In the genomic region with DNA sequence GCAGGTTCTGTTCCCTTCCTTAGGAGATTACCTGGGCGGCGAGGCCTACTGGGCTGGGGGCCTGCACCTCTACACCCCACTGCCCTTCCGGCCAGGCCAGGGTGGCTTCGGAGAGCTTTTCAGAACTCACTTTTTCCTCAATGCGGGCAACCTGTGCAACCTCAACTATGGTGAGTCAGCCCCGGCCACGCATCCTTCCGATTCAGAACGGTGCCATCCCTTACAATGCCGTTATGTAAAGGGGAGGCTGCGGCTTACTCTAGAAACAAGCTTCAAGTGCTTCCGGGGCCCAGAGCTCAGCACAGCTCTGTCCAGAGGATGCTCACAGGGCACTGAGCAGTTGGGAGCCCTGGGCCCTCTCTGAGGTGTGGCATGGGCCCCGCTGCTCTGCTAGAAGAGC, we compare ENCODE assay signal across 14 mouse cellular contexts. TPM values are rescaled to one million over a fixed set of nuclear protein-coding genes. Genes with fewer than 3 reads are reported as not detected.
A peak's percentile ranks its signal among the peaks of the same experiment; 100 is the strongest.
DNase-seq lines count a peak whose midpoint lies in the region; ATAC-seq and TF ChIP-seq lines count a peak whose summit lies in the region.
"Had no signal": no experiment of that assay in that cellular context is flagged by ENCODE, and none has a peak within 500 bp of the region (broad histone marks: within the 10 kb centered on the region; RNA-seq: fewer than 3 reads in every experiment).

No protein-coding gene starts in this region.

- 0 out of 2 replicates have a peak overlapping the region, but pooled peaks have one; percentile 3 for H3K4me2 ChIP-seq in heart, embryonic 11.5 days
- peak overlapping the region; percentile 67 for H3K4me2 ChIP-seq in liver, embryonic 12.5 days
- H3K4me2 ChIP-seq: hindbrain, embryonic 12.5 days; neural tube, embryonic 12.5 days had no signal

- no peak overlapping the region for H3K9ac ChIP-seq in heart, embryonic 11.5 days (ENCODE audit: low read depth, low read length)
- H3K9ac ChIP-seq in liver, embryonic 12.5 days, result peak overlapping the region; percentile 68
- H3K9ac ChIP-seq: hindbrain, embryonic 12.5 days; neural tube, embryonic 12.5 days had no signal

- H3K4me1 ChIP-seq in heart, embryonic 11.5 days (ENCODE audit: control insufficient read depth, insufficient read depth, low read length), result peaks cover 24% of the 10 kb centered on the region
- H3K4me1 ChIP-seq in bone marrow, adult 2 months (ENCODE audit: control insufficient read depth, insufficient read depth, low read length), result peaks cover 1% of the 10 kb centered on the region; the same call in 1 of the 2 replicates
- H3K4me1 ChIP-seq in liver, embryonic 12.5 days, result peaks cover 64% of the 10 kb centered on the region

- no peaks in the 10 kb centered on the region for H3K9me3 ChIP-seq in heart, embryonic 11.5 days (replicated peaks; ENCODE audit: control insufficient read depth, low read length)
- H3K9me3 ChIP-seq in liver, embryonic 12.5 days (replicated peaks), result no peaks in the 10 kb centered on the region
- H3K9me3 ChIP-seq: hindbrain, embryonic 12.5 days; neural tube, embryonic 12.5 days had no signal

- WGBS in heart, embryonic 11.5 days (ENCODE audit: insufficient replicate concordance), result 90% methylated on average over 13 of the region's 13 CpGs
- 44% methylated on average over 13 of the region's 13 CpGs for WGBS in bone marrow, adult 2 months
- 72% methylated on average over 13 of the region's 13 CpGs for WGBS in liver, embryonic 12.5 days (ENCODE audit: insufficient replicate concordance)

- peak overlapping the region; percentile 79 for H3K27ac ChIP-seq in heart, embryonic 11.5 days (ENCODE audit: low read depth, low read length)
- peak overlapping the region; percentile 65; the same call in 1 of the 2 replicates for H3K27ac ChIP-seq in layer of hippocampus, adult 2 months
- H3K27ac ChIP-seq in bone marrow, adult 2 months (ENCODE audit: control insufficient read depth, insufficient read depth, low read depth, low read length, poor library complexity), result peak overlapping the region; percentile 85
- peak overlapping the region; percentile 94 for H3K27ac ChIP-seq in liver, embryonic 12.5 days
- H3K27ac ChIP-seq: hindbrain, embryonic 12.5 days; neural tube, embryonic 12.5 days had no signal

- H3K4me3 ChIP-seq in heart, embryonic 11.5 days (ENCODE audit: low read depth, low read length), result no peak overlapping the region
- H3K4me3 ChIP-seq in layer of hippocampus, adult 2 months, result no peak overlapping the region
- H3K4me3 ChIP-seq in bone marrow, adult 2 months (replicated peaks; ENCODE audit: control insufficient read depth, low read depth, low read length), result peak overlapping the region; percentile 27
- peak overlapping the region; percentile 22 for H3K4me3 ChIP-seq in liver, embryonic 12.5 days
- H3K4me3 ChIP-seq: hindbrain, embryonic 12.5 days; neural tube, embryonic 12.5 days had no signal

- DNase-seq in heart, postnatal 14 days, result no peak
- DNase-seq in layer of hippocampus, adult 2 months (ENCODE audit: low spot score in 2 of 2), result no peak
- DNase-seq in layer of hippocampus, adult 18-20 months (ENCODE audit: low spot score in 2 of 2), result no peak
- DNase-seq in layer of hippocampus, adult 8-10 months (ENCODE audit: low spot score in 2 of 2), result no peak
- no peak for DNase-seq in urinary bladder, postnatal 14 days (ENCODE audit: low spot score)
- DNase-seq: cerebellum, adult 11 months; lung, adult 2 months; thymus, postnatal 36 days had no signal

- intact Hi-C loops in heart, postnatal 14 days (cut with DNase I), result loop anchor here (2.0 kb wide), 1 partner anchor 48 kb away; no protein-coding TSS in a partner anchor

- TF ChIP-seq CTCF in layer of hippocampus, adult 2 months (conservative IDR thresholded peaks at IDR 0.05), result no peak
- TF ChIP-seq CTCF in bone marrow, adult 2 months (IDR thresholded peaks at IDR 0.05; ENCODE audit: control insufficient read depth, insufficient read depth, low read length), result no peak

- H3K36me3 ChIP-seq in heart, embryonic 11.5 days (ENCODE audit: control insufficient read depth, insufficient read depth, low read length), result peaks cover 28% of the 10 kb centered on the region
- H3K36me3 ChIP-seq in liver, embryonic 12.5 days, result peaks cover 92% of the 10 kb centered on the region

- no peaks in the 10 kb centered on the region for H3K27me3 ChIP-seq in heart, embryonic 11.5 days (ENCODE audit: control insufficient read depth, insufficient read depth, low read length)
- H3K27me3 ChIP-seq in liver, embryonic 12.5 days (replicated peaks), result no peaks in the 10 kb centered on the region
- H3K27me3 ChIP-seq: hindbrain, embryonic 12.5 days; neural tube, embryonic 12.5 days had no signal

- no peak for TF ChIP-seq POLR2A in bone marrow, adult 2 months (IDR thresholded peaks at IDR 0.05; ENCODE audit: borderline replicate concordance, control insufficient read depth, low read depth, low read length)

- ATAC-seq in heart, embryonic 11.5 days (replicated peaks; ENCODE audit: insufficient number of reproducible peaks, low FRiP score, low TSS enrichment), result 0 out of 2 replicates have a peak, but pooled peaks have one; percentile 17
- ATAC-seq in liver, embryonic 12.5 days, result no peak; the same call in 1 of the 2 replicates
- ATAC-seq: CD4-positive, CD25-positive, alpha-beta regulatory T cell, adult 4 months had no signal

RNA-seq across cellular contexts. Expression of a gene that starts 18.4 kb away (rescaled TPM):
- polyA plus RNA-seq in heart, embryonic 11.5 days (2014; fragmentation: Nextera tagmentation; extraction: Ambion mirVana), result 75.9 and 95.7 TPM in 2 replicates
- 100 to 1,000 TPM; 265 to 269 TPM for total RNA-seq in heart, postnatal 14 days (2021)
- 100 to 1,000 TPM in 1 of 2 experiments, 10 to 100 TPM in 1; 93.6 to 102 TPM for total RNA-seq in layer of hippocampus, adult 2 months (2021)
- 100 to 1,000 TPM; 103 to 105 TPM for total RNA-seq in layer of hippocampus, adult 18-20 months (2021)
- 24.7 and 37.1 TPM in 2 replicates for polyA plus RNA-seq in bone marrow, adult 2 months (2011; ENCODE audit: insufficient read depth, insufficient read length, low replicate concordance, missing spikeins)
- 110 and 112 TPM in 2 replicates for polyA plus RNA-seq in liver, embryonic 12.5 days (2016; fragmentation: Nextera tagmentation; extraction: Ambion mirVana)
- 100 to 1,000 TPM; 102 to 107 (median 105) TPM for total RNA-seq in layer of hippocampus, adult 8-10 months (2022)

RNA-seq across cellular contexts. Expression of a gene that starts 21.4 kb away (rescaled TPM):
- polyA plus RNA-seq in heart, embryonic 11.5 days (2014; fragmentation: Nextera tagmentation; extraction: Ambion mirVana), result 19.3 and 21.1 TPM in 2 replicates
- total RNA-seq in heart, postnatal 14 days (2021), result 100 to 1,000 TPM; 149 to 151 TPM
- 10 to 100 TPM; 29.9 to 34.0 TPM for total RNA-seq in layer of hippocampus, adult 2 months (2021)
- total RNA-seq in layer of hippocampus, adult 18-20 months (2021), result 10 to 100 TPM; 28.8 to 29.5 TPM
- 85.2 and 120 TPM in 2 replicates for polyA plus RNA-seq in bone marrow, adult 2 months (2011; ENCODE audit: insufficient read depth, insufficient read length, low replicate concordance, missing spikeins)
- polyA plus RNA-seq in liver, embryonic 12.5 days (2016; fragmentation: Nextera tagmentation; extraction: Ambion mirVana), result 7.5 and 10.0 TPM in 2 replicates
- total RNA-seq in layer of hippocampus, adult 8-10 months (2022), result 10 to 100 TPM; 23.2 to 33.7 (median 26.9) TPM

RNA-seq across cellular contexts. Expression of a gene that starts 42.8 kb away (rescaled TPM):
- 0.34 and 0.97 TPM in 2 replicates for polyA plus RNA-seq in heart, embryonic 11.5 days (2014; fragmentation: Nextera tagmentation; extraction: Ambion mirVana)
- total RNA-seq in heart, postnatal 14 days (2021), result 10 to 100 TPM in 1 of 2 experiments, 1 to 10 TPM in 1; 8.2 to 10.4 TPM
- 1 to 10 TPM; 7.3 to 8.1 TPM for total RNA-seq in layer of hippocampus, adult 2 months (2021)
- 1 to 10 TPM; 6.4 to 7.4 TPM for total RNA-seq in layer of hippocampus, adult 18-20 months (2021)
- polyA plus RNA-seq in bone marrow, adult 2 months (2011; ENCODE audit: insufficient read depth, insufficient read length, low replicate concordance, missing spikeins), result 0.74 TPM in 1 of 2 replicates, not detected in the other
- polyA plus RNA-seq in liver, embryonic 12.5 days (2016; fragmentation: Nextera tagmentation; extraction: Ambion mirVana), result 1.4 and 1.5 TPM in 2 replicates
- 10 to 100 TPM in 2 of 4 experiments, 1 to 10 TPM in 2; 7.3 to 11.5 (median 9.4) TPM for total RNA-seq in layer of hippocampus, adult 8-10 months (2022)

Comparison
In these comparisons a context has a peak if more than half of its experiments do, and no peak if none do; other contexts are left out.
1. H3K4me3 ChIP-seq: peak in bone marrow, adult 2 months (single experiment) and liver, embryonic 12.5 days (single experiment); none in heart, embryonic 11.5 days (single experiment) and layer of hippocampus, adult 2 months (single experiment).
2. RNA of a gene that starts 21.4 kb away (total RNA-seq): 149 to 151 TPM in heart, postnatal 14 days; 29.9 to 34.0 TPM in layer of hippocampus, adult 2 months, 28.8 to 29.5 TPM in layer of hippocampus, adult 18-20 months and 23.2 to 33.7 TPM in layer of hippocampus, adult 8-10 months; every median in the first group is over 4 times any median in the second.
3. Peak in every context shown above with its lines, with median percentiles within 50 percentile points of each other: H3K27ac ChIP-seq.